Comparison of ENCODE assay signal across 9 mouse cellular contexts in genomic region chr6:48646995-48647394, GRCm38 (mm10). TPM values are rescaled to one million over a fixed set of nuclear protein-coding genes. Genes with fewer than 3 reads are reported as not detected.
A peak's percentile ranks its signal among the peaks of the same experiment; 100 is the strongest.
DNase-seq lines count a peak whose midpoint lies in the region; ATAC-seq and TF ChIP-seq lines count a peak whose summit lies in the region.
"Had no signal": no experiment of that assay in that cellular context is flagged by ENCODE, and none has a peak within 500 bp of the region (broad histone marks: within the 10 kb centered on the region; RNA-seq: fewer than 3 reads in every experiment).

TSS of gene Gimap8 (plus strand) at chr6:48647234.

- no peaks in the 10 kb centered on the region for H3K9me3 ChIP-seq in liver, embryonic 14.5 days (ENCODE audit: control insufficient read depth, low read length)
- H3K9me3 ChIP-seq: hindbrain, embryonic 15.5 days had no signal

- DNase-seq in gastrocnemius, postnatal 25 days, result peak; percentile 39
- DNase-seq in gastrocnemius, postnatal 14 days, result no peak
- DNase-seq in adrenal gland, postnatal 36 days, result peak; percentile 44 to 76
- peak; percentile 65 to 71 for DNase-seq in heart, postnatal 10 days
- no peak for DNase-seq in liver, embryonic 14.5 days (ENCODE audit: low read depth in 3 of 3, low spot score in 3 of 3)
- peak; percentile 81 to 82 for DNase-seq in spleen, adult 18-20 months
- no peak for DNase-seq in cerebellum, adult 11-12 months
- no peak for DNase-seq in ovary, postnatal 10 days (ENCODE audit: low spot score)

- H3K9ac ChIP-seq in liver, embryonic 14.5 days (replicated peaks), result no peak within 1 kb of the TSS
- H3K9ac ChIP-seq: hindbrain, embryonic 15.5 days had no signal

- H3K36me3 ChIP-seq in liver, embryonic 14.5 days (replicated peaks; ENCODE audit: control insufficient read depth, insufficient read depth, low read depth), result no peaks in the 10 kb centered on the region
- H3K36me3 ChIP-seq: hindbrain, embryonic 15.5 days had no signal

- H3K27ac ChIP-seq in liver, embryonic 14.5 days, result no peak within 1 kb of the TSS
- H3K27ac ChIP-seq: hindbrain, embryonic 15.5 days had no signal

- H3K4me2 ChIP-seq in liver, embryonic 14.5 days (ENCODE audit: low read depth), result 0 out of 2 replicates have a peak within 1 kb of the TSS, but pooled peaks have one; percentile 5
- H3K4me2 ChIP-seq: hindbrain, embryonic 15.5 days had no signal

- ATAC-seq in liver, embryonic 14.5 days (ENCODE audit: insufficient read depth), result no peak

- TF ChIP-seq CTCF in liver, embryonic 14.5 days (IDR thresholded peaks at IDR 0.05; ENCODE audit: low read depth), result peak; percentile 66

- H3K4me3 ChIP-seq in liver, embryonic 14.5 days (ENCODE audit: insufficient read depth in 1 of 2, low read depth in 2 of 2, low read length in 2 of 2), result no peak within 1 kb of the TSS
- H3K4me3 ChIP-seq: hindbrain, embryonic 15.5 days had no signal

- WGBS in liver, embryonic 14.5 days (ENCODE audit: insufficient replicate concordance), result 10% methylated on average over 3 of the region's 3 CpGs

- no peak for TF ChIP-seq EP300 in liver, embryonic 14.5 days (IDR thresholded peaks at IDR 0.05; ENCODE audit: low read depth)

- H3K4me1 ChIP-seq in liver, embryonic 14.5 days (replicated peaks; ENCODE audit: control insufficient read depth in 2 of 2, insufficient read depth in 2 of 2, low read length in 1 of 2), result 0 out of 4 replicates have a peak, but pooled peaks cover 0 to 1% of the 10 kb centered on the region in 2 experiments
- H3K4me1 ChIP-seq: hindbrain, embryonic 15.5 days had no signal

- H3K27me3 ChIP-seq in liver, embryonic 14.5 days (ENCODE audit: control insufficient read depth, insufficient read depth, low read length), result no peaks in the 10 kb centered on the region
- H3K27me3 ChIP-seq: hindbrain, embryonic 15.5 days had no signal

- intact Hi-C loops in gastrocnemius, postnatal 14 days (cut with DNase I; ENCODE audit: low total_unique reads), result loop anchor here (5.0 to 10.0 kb wide), 2 partner anchors 125 to 472 kb away; partner anchors contain the start of gene Gimap3
- intact Hi-C loops in heart, postnatal 10 days (cut with DNase I), result loop anchor here (1.0 to 5.0 kb wide), 5 partner anchors 35 to 310 kb away; partner anchors contain the start of genes Gimap4 and Gimap5

RNA-seq across cellular contexts. Expression of gene Gimap8, which starts in this region (rescaled TPM):
- 1 to 10 TPM; 2.1 to 3.0 TPM for total RNA-seq in gastrocnemius, postnatal 25 days (2021)
- 1 to 10 TPM; 4.3 to 5.3 TPM for total RNA-seq in gastrocnemius, postnatal 14 days (2021)
- 10 to 100 TPM in 1 of 2 experiments, 1 to 10 TPM in 1; 9.9 to 15.7 TPM for total RNA-seq in adrenal gland, postnatal 36 days (2021)
- 10 to 100 TPM; 11.0 to 14.0 TPM for total RNA-seq in heart, postnatal 10 days (2021)
- 0.90 and 1.3 TPM in 2 replicates for polyA plus RNA-seq in liver, embryonic 14.5 days (2012; rRNA removed)
- polyA plus RNA-seq in liver, embryonic 14.5 days (2014; fragmentation: Nextera tagmentation; extraction: Ambion mirVana), result 0.17 and 0.18 TPM in 2 replicates

Comparison
In these comparisons a context has a peak if more than half of its experiments do, and no peak if none do; other contexts are left out.
1. DNase-seq: peak in gastrocnemius, postnatal 25 days (single experiment), adrenal gland, postnatal 36 days (2 of 2), heart, postnatal 10 days (2 of 2) and spleen, adult 18-20 months (2 of 2); none in gastrocnemius, postnatal 14 days (single experiment), liver, embryonic 14.5 days (0 of 3), cerebellum, adult 11-12 months (single experiment) and ovary, postnatal 10 days (single experiment).